Mouse (Mus musculus): ENCODE data around the gene Casp8. TPM values are rescaled to one million over a fixed set of nuclear protein-coding genes. Genes with fewer than 3 reads are reported as not detected.
"Not testable (repeated sequence)": the region's sequence is repeated elsewhere in the genome, so short reads cannot be mapped to it uniquely, and the experiment has no call there.

The Casp8 gene
- total RNA-seq, 2 experiments from 2014 or later, result 2.6 to 3.4 TPM

DNA sequence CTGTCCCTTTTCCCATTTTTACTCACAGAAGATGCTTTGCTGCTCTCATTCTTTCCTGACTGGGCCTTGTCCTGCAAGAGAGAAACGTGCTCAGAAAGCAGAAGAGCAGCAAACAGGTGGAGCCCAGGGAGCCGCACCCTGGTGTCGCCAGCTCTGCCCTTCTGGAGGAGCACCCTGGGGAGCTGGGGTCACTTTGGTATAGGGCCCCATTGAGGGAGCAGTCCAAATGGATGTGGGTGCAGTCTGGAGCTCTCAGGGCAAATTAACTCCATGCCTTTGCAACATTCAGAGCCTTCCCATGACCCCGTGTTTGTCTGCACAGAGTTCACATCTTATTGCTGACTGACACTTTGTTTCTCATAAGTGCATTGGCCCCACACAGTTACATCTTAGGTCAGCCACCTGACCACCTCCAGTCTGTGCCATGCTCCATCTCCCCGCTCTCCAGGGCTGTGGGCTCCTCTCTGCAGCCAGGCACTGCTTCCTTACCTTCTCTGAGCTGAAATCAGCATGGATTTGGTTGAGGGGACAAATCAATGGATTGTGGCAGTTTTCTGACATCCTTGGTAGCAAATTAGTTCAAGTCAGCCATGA is 95.6 kb downstream of the Casp8 start:
- intact Hi-C loops (cut with DNase I); DNase-seq (ENCODE audit: low spot score in 2 of 2): not testable (repeated sequence)

- intact Hi-C loops (cut with DNase I); DNase-seq (ENCODE audit: low spot score in 2 of 2): not testable (repeated sequence)
These were observed 96.5 kb downstream of the Casp8 start for GRCm38 (mm10) chr1:58891481-58892170.

DNA sequence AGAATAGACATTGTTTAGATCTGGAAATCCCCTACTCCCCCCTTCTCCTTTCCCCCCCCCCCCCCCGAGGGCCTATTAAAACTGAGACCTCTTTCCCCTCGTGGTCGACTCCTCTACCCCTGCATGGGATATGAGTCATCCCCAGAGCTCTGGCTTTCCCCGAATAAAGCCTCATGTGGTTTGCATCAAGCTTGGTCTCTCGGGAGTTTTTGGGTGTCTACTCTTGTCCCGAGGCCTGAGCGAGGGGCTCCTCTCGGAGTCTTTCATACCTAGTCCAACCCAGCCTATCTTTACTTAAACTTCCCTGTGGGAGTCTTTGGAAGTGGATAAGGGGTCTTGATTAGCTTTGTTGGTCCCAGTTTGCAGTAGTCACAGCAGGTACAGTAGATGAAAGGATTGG is 97.2 kb downstream of the Casp8 start:
- DNase-seq (ENCODE audit: low spot score in 2 of 2); intact Hi-C loops (cut with DNase I): not testable (repeated sequence)

Other genes with a start within 250 kb of the Casp8 start
- 100 to 1,000 TPM; 137 to 145 TPM for gene Fam126b, start 209.1 kb upstream of the Casp8 start, total RNA-seq (2021)
- 100 to 1,000 TPM; 111 to 112 TPM for gene Ndufb3, start 209.0 kb upstream of the Casp8 start, total RNA-seq (2021)
- gene Als2cr12, start 99.4 kb upstream of the Casp8 start, total RNA-seq (2021), result not detected
- gene Cflar, start 83.9 kb upstream of the Casp8 start, total RNA-seq (2021), result 10 to 100 TPM; 23.9 to 25.8 TPM
- gene Trak2, start 178.1 kb downstream of the Casp8 start, total RNA-seq (2021), result 100 to 1,000 TPM; 175 to 198 TPM
- gene Stradb, start 178.1 kb downstream of the Casp8 start, total RNA-seq (2021), result 10 to 100 TPM; 70.7 to 74.8 TPM

Data from left cerebral cortex, postnatal 25 days (tissue).